Mouse (Mus musculus) layer of hippocampus, adult 11-12 months (tissue): ENCODE measurements at regions not wholly inside any gene's neighbourhood (a gene's known extent, or its start where the extent isn't known, plus 50 kb on each side); places are given as distances from the start of the nearest gene placed in this dataset.

Experiments used
- DNase-seq: peaks from one replicate; pipeline ENCODE4 v3.0.0; 2022; ENCODE audit warnings: low spot score

DNA sequence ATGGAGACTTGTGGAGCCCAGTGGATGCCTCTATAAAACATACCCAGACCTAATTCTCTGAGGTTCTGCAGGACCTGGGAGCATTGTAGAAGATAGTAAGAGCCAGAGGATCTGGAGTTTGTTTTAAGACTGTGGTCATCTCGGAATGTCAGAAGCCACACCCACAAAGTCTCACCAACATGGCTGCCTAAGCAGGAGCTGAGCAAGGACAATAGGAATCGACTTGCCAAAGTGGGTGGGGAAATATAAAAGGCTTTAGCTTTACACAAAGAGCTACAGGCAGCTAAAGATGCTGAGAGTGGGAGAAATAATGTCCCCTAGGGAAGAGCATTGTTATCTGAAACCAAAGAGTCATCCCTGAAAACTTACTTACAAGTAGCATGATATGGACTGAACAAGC, 364.7 kb upstream of the Pik3r1 start:
- no peak for DNase-seq

DNA sequence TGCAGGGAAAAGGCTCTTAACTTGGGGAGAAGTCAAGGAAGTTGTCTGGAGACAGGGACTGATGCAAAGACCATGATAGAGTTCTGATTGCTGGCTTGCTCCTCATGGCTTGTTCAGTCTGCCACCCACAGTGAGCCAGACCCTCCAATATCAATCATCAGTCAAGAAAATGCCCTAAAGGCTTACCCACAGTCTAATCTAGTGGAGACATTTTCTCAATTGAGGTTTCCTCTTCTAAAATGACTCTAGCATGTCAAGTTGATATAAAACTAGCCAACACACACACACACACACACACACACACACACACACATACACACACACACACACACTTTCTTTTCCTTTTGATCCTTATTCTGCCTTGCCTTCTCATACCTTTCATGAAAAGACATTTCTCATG, 367.2 kb upstream of the Pik3r1 start:
- no peak for DNase-seq

DNA sequence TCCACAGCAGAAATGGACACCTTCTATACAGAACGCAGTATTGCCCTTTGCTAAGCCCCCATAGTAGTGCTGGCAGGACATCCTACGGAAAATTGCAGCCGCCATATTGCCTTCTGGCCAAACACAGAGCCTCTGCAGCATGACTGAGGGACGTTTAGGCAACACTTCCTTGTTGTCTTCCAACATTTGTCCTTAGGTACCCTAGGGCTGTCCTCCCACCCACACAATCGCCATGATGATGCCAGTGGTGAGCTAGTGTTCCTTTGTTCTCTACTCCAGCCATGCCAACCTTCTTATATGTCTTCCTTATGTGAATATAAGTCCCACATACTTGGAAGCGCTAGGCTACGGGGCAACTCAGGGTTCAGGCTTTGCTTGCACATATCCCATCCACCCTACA, 375.0 kb upstream of the Pik3r1 start:
- DNase-seq: no peak

DNA sequence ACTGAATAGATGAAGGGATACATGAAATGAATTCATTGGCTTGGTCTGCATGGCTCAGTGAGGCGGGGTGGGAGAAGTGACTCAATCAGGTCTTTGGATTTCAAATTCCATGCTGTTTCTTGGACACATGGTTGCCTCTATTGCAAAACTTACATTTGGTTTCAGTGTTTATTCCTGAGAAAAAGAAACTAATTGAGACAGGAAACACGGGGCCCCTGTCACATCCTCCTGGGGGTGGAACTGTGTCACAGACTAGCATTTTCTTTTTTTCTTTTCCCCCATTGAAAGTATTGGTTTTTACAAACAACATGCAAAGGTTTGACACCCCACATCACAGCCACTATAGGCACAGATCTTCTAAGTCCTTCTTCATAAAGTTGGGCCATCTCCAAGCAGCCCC, 375.8 kb upstream of the Pik3r1 start:
- DNase-seq: no peak

DNA sequence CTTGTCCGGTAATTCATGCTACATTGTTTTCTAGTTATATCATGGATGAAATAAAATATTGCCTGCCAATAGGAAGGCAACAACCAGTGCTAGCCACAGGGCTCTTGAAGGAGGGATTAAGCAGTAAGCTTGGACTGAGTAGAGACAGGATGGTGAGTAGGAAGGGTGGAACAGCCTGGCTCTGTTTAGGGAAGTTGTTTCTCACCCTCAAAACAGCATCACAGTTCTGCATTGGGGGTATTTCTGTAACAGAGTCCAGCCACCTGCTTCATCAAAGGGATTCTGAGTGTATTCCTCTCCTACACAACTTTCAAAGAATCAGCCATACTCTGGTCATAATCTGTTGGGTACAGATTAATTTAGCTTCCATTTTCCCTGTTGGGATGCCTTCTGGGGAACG, 380.0 kb upstream of the Pik3r1 start:
- DNase-seq: no peak

DNA sequence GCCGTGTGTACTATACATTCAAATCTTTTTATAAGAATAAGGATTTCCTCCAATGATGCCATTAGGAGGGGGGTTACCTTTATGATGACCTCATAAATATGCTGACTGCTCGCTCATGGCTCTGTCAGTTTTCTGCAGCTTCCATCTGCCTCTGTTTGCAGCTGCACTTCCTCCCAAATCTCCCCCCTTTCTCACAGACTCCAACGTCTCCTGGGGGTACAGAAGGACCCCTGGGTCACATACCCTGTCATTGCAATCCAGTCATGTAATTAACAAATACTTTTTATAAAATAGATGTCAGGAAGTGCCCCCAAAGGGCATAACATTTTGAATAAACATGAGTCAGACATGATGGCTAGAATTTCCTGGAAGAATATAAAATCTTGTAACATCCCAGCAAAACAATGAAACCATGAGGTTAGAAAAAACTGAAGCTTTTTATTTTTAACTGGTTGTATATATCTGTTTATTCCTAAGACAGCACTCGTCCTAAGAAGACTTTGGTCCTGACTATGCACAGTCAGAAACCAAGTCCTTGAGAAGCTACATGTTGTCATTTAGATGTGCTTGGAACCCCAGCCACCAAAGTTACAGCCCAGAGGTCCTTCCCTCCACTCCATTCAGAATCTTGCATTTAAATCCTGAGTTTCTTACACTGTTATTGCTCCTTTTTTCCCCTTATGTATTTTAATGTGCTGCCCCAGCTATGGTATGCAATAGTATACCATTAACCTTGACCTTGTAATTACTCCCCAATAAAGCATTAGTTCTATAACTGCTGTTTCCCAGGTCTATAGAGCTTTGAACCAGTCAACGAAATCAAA, 386.0 kb upstream of the Pik3r1 start:
- DNase-seq: no peak

DNA sequence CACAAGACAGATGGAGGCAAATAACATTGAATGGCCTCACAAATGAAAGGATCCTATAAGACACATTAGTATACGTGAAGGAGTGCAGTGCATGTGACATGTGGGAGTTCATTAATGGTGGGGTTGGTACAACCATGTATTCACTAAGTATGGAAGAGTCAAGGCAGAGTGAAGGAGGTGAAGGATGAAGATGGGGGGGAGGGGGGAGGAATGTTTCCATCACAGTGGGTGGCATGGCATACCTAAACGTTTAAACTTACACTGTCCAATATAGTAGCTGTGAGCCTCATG, 386.5 kb upstream of the Pik3r1 start:
- no peak for DNase-seq

DNA sequence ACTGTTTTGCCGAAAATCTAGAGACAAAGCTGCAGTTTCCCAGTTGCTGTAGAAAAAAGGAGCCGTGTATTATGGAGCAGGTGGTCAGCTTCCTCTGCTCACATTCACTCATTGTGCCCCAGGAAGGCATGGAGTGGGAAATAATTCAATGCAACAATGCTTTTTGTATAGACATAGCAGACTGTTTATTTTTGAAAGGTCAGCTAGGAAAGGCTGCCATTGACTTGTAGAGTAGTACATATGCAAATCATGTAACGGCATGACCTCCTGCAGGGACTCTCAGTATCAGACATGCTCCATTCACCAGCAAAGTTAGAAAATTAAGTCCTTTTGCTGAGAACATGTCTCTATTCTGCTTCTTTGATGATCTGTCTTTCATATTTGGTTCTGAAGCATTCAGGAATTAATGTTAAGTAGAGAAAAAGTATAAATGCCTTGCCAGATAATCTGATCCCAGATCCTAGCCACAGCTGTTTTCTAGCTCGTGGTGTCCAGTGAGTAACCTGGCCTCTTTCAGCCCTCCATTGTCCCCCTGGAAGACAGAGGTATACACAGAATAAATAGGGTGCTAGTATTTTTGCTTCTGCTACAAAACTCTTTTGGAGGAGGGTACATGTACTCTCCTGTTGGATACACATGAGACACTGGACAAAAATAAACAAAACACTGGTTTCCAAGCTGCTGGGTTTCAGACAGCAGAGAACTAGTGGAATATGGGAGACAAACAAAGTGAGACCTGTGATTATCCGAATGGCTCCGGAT, 389.5 kb upstream of the Pik3r1 start:
- DNase-seq: no peak

DNA sequence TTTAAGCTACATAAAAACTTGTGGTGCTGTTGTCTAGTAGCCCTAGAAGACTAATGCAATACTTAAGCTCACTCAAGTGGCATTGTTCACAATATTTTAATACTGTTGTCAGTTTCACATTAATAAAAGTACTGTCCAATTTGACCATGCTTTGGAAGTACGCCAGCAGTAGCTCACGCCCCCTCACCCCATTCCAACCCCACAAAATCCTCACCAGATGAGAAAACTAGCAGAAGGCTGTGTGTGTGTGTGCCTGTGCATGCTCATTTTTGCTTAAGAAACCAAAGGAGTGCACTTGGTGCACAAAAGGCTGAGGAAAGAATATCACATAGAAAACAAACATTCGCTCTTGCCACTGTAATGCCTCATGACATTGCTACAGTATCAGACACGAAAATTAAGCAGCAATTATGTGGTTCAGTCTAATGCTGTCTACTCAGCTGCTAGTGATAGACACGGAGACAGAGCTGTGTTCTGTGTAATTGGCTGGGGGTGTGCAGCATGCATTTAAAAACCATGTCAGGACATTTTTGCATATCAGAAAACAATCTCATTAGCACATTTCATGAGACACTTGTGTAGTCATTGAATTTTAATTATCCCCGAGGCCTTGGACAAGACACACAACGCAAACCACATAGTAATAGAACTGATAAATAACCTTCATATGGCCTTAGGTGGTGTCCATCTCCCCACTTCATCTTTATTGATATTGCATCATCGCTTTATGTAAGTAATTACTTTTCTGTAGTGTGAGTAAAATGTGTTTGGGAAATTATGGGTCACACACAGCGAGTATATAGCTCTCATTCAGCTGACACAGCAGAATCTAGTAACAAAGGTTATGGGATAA, 405.6 kb upstream of the Pik3r1 start:
- no peak for DNase-seq

DNA sequence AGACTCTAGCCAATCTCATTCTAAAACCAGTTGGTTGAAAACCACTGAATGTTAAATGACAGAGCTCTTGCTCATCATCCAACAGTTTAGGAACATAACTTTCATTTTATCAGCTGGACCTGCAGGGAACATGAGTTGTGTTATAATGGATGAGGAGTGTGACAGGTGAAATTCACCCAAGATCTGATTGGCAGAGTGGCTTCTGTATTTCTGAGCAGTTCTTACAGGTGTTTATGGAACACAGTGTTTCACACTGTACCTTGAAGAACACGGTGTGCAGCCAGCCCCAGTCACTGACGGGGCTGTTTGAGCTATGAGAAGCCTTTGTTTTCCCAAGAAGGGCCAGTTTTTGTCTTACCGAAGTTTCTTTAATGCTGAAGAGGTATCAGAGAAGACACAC, 406.4 kb upstream of the Pik3r1 start:
- no peak for DNase-seq

DNA sequence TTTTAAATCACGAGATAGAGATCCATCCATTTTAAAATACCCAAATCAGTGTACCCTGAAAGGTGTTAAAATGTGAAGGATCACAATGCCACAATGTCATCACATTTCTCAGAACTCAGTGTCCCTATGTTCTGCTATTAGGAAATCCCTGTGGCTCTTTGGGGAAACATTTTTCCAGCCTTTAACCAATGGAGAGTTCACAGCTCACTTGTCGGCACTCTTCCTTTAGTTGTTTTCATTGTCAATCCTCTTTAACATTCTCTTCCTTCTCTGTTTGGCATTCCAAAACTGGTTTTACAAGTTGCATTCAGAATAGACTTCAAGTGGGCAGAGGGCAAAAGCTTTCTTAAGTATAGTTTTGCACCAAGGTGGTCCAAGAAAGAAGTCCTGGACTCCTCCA, 406.9 kb upstream of the Pik3r1 start:
- no peak for DNase-seq

DNA sequence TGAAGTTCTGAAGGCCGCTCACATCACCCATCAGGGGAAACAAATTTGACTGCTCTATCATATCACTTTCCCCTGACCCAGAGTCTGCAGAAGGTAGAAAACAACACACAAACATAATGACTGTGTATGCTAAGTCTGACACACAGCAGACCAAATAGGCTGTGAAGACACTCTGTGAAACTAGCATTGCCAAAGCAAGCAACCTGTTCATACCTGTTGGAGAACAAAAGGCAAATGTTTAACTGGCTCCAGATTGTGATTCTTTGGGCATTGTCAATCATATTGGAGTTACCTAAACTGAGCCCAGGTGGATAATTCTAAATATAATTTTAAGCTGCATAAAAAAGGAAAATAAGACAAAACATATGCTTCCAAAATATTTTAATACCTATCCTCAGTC, 407.4 kb upstream of the Pik3r1 start:
- DNase-seq: no peak

DNA sequence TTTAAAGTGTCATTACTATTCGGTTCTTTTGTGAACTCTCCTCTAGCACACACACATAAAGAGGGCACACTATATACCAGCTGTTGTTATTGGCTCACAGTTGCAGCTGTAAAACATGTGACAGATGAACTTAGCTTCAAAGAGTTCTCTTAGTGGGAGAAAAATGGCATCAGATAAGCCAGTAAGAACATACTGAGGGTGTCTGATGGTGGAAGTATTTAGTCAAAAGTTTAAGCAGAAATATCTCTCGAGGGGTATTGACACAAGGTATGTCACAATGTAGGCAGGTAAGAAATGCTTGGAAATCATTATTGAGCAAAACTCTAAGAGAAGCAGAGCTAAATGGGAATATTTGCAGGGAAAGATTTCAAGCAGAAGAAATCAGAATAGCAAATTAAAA, 408.4 kb upstream of the Pik3r1 start:
- no peak for DNase-seq

DNA sequence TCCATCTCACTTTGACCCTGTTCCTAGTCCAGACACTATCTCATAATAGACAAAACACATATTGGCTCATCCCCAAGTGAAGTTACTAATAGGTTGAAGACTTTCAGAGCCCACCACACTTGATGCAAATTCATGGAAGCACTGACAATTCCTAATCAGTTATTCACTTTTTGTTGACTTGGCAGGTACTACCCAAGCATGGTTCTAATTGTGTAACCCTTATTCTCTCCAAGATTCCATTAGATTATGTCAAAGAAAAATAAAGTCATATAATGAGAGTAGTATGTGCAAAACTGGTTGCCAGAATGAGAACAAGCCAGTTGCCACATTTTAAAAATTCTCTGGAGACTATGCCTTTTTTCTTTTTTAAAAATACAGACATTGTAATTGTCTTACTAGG, 426.7 kb upstream of the Pik3r1 start:
- DNase-seq: no peak

DNA sequence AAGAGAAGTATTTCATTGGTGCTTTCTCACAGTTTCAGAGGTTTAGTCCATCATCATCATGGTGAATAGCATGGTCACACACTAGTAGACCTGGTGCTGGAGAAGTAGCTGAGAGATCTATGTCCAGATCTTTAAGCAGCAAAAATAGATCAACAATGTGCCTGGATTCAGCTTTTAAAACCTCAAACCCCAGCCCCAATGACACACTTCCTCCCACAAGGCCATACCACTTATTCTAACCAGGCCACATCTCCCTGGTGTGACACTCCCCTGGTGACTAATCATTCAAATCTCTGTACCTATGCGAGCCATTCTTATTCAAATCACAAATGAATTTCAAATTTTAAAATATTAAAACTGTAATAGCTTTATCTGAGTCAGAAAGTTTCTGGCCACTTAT, 434.3 kb upstream of the Pik3r1 start:
- DNase-seq: no peak

DNA sequence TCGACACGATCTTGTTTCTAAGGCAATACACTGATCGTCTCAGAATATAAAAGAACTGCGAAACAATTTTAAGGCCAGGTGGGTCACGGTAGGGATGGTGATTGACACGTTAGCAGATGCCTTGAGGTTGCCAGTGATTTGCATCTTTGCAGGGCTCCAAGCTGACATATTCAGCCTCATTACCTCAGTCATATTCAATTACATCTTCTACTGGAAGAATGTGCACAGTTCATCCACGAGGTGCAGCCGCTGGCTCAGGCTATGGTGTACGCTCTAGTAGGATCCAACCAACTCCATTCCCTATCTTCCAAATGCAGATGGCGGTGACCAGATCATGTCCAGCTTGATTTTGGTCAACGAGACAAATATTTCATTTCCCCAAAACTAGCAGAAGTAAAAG, 450.5 kb upstream of the Pik3r1 start:
- DNase-seq: no peak

DNA sequence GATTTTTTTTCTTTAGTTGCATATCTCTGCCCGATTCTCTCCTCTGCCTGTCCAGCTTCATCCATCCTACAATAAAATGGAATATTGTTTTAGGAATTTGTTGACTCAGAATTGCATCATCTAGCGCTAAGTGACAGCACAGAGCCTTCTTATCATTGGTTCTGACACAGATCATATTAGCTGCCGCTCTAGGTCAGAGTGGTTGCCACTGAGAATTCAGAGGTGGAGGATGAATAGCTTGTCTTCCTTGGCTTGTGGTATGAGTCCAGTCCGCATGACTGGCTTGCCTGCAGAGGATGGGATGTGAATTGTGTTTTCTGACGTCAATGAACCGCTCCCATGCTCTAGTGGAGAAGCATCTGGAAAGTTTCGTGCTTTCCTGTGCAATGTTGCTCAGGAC, 462.3 kb upstream of the Cd180 start:
- DNase-seq: no peak

DNA sequence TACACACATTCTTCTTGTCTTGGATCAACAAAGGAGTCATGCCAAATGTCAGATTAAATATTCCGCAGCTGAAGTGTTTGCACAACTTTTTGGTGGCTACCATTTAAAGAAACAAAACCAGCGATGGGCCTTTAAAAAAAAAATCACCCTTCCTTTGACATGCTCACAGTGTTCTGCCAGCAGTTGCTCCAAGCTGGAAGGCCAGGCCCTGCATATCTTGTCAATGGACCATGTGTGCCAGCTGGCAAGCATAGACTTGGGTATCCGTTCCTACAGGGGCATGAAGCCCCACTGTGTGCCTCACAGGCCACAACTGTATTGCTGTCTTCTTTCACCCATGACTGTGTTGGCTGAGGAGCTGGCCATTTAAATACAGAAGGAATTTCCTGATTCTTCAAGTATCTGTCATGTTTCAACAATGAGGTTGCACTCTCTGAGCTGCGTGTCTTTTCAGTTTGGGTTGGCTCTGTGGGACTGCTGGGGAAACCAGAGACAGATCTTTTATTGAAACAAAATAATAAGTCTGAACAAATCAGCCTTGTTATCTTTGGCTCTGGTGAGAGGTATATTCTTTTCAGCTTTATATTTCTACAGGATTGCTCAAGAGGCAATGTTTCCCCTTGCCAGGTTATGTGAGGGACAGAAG, 460.9 kb upstream of the Cd180 start:
- no peak for DNase-seq

DNA sequence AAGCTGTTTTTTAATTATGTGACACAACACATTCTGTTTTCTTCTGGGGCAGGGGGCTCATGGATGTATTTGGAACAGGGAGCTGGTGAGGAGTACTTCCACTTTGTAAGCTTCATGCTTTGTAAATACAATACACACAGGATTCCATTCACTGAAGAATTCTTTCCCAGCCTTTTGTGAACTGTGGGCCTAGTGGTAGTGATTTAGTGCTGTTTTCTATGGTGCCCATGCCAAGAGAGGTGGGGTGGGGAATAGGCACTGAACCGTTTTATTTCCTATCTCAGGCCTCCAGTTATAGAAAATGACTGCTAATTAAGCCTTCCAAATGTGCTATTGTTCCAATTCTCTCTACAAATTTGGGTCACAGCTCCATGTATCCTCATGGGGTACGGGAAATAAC, 442.5 kb upstream of the Cd180 start:
- DNase-seq: no peak

DNA sequence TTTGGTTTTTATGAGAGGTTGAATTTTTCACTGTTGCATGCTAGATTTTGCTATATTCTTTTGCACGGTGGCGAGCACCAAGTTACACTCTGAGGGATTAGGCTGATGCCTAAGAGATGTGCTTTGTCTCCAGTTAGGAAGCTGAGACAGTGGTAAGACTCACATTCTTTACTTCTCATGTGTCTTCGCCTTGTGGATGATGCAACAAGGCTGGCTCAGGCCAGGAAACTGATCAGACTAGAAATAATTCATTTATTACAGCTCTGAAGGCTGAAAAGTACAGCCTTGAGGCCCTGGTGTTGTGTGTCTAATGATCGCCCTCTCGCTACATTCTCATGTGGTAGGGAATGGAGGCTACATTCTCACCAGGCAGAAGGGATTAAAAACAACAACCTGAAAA, 441.6 kb upstream of the Cd180 start:
- no peak for DNase-seq

DNA sequence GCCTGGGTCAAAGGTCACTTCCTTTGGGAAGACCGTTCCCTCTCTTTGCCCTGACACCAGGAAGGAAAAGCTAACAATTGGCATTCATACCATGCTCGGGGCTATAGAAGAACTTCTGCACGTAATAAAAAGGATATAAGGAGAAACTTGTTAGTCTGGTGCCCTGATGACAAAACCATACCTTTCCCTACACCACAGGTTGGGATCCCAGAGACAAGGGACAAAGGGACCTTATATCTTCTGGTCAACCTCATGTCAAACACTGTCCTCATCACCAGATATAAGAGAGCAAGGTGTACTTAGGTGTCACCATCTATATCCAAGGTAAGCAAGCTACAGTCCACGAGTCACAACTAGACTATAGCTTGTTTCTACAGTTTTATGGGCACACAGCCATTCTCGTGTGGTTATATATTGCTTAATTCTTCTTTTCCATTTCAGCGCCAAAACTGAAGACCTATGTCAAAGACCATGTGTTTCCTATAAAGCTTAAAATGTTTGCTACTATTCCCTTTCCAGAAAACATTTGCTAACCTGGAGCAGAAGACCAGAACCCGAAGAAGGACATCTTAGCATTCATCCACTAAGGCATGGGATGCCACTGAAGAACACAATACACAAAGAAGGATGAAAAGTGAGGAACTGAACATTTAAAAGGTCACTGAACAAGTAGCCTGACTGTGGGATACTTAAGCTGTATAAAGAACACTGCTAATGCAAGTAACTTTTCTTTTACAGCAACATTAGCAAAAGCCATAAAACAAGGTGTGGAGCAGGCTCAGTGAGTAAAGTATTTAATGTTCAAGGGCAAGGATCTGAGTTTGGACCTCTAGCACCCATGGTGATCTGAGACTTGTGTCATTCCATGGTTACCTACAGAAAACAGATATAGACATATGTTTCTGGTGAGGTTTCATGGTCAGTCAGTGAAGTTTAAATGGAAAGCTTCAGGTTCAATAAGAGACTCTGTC, 437.7 kb upstream of the Cd180 start:
- no peak for DNase-seq
